Mouse (Mus musculus) ES-Bruce4 (cell line): ENCODE results near the gene Mylpf. TPM values are rescaled to one million over a fixed set of nuclear protein-coding genes. Genes with fewer than 3 reads are reported as not detected.

Source experiments
- H3K27ac ChIP-seq: 2 replicates; pipeline ENCODE4 v1.5.1; 2012; ENCODE audit warnings: low read length, inconsistent platforms; ENCODE audit not compliant: insufficient read depth
- H3K27me3 ChIP-seq: 2 replicates; pipeline ENCODE4 v1.6.1; 2012; ENCODE audit warnings: mild to moderate bottlenecking, low read length, inconsistent platforms; ENCODE audit not compliant: control insufficient read depth, poor library complexity, insufficient read depth, severe bottlenecking
- H3K36me3 ChIP-seq: 2 replicates; pipeline ENCODE4 v1.6.1; 2012; ENCODE audit warnings: inconsistent platforms, mild to moderate bottlenecking, low read length, moderate library complexity; ENCODE audit not compliant: control insufficient read depth, poor library complexity, insufficient read depth, severe bottlenecking
- H3K4me1 ChIP-seq: one replicate; pipeline ENCODE4 v1.8.1; 2011; ENCODE audit warnings: low read length; ENCODE audit not compliant: control insufficient read depth, insufficient read depth
- H3K4me3 ChIP-seq: 2 replicates; pipeline ENCODE4 v1.5.1; 2011; ENCODE audit warnings: low read depth, mild to moderate bottlenecking, low read length
- H3K9ac ChIP-seq: 2 replicates; pipeline ENCODE4 v1.6.1; 2012; ENCODE audit warnings: low read depth, mild to moderate bottlenecking, inconsistent platforms; ENCODE audit not compliant: poor library complexity, severe bottlenecking
- H3K9me3 ChIP-seq: replicated peaks from 2 replicates; pipeline ENCODE4 v1.6.1; 2012; ENCODE audit warnings: mild to moderate bottlenecking, low read length, inconsistent platforms; ENCODE audit not compliant: control insufficient read depth, poor library complexity, insufficient read depth, severe bottlenecking
- CTCF ChIP-seq: IDR thresholded peaks from one replicate; pipeline ENCODE4 v1.8.1; 2011; ENCODE audit warnings: low read depth, low read length
- EP300 ChIP-seq: IDR thresholded peaks from 2 replicates; pipeline ENCODE4 v1.6.1; 2011; ENCODE audit warnings: low read depth, low read length; ENCODE audit not compliant: insufficient read depth
- POLR2A ChIP-seq: IDR thresholded peaks from one replicate; pipeline ENCODE4 v1.8.1; 2011; ENCODE audit warnings: low read length; ENCODE audit not compliant: insufficient read depth
- polyA plus RNA-seq: library from polyadenylated mRNA; stranded (reverse); fragments of >200 nt; gene quantifications from 2 replicates; pipeline ENCODE4 v1.2.4, GENCODE M21; 2011; ENCODE audit warnings: low read depth; ENCODE audit not compliant: missing spikeins, insufficient read depth, insufficient read length

Gene Mylpf
- polyA plus RNA-seq, 1 experiment, result 278 TPM

DNA sequence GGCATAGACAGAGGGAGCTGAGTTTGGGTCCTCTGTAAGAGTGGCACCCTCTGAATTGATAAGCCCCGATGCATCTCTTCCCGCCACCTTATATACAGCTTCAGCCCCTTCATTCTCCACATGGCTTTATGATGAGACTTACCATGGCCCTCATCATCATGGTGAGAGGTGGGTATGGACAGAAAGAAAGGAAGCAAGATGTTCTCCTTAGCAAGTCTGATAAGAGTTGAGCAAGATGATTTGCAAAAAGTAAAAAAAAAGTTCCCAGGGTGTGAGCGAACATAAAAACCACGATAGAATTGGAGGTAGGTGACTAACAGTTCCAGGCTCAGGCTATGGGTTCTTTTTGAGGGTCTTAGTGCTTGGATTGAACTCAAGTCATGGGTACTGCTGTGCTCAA lies 10.0 kb downstream of the Mylpf start:
- Histone ChIP-seq H3K4me1 (no peaks in the 10 kb centered on the region), H3K9ac (peak overlapping the region; percentile 61), H3K27me3 (no peaks in the 10 kb centered on the region), H3K4me3 (peak overlapping the region; percentile 61), H3K36me3 (peaks cover 4% of the 10 kb centered on the region; the same call in 1 of the 2 replicates), H3K9me3 (no peaks in the 10 kb centered on the region), H3K27ac (peak overlapping the region; percentile 62)
- no peak for TF ChIP-seq EP300

DNA sequence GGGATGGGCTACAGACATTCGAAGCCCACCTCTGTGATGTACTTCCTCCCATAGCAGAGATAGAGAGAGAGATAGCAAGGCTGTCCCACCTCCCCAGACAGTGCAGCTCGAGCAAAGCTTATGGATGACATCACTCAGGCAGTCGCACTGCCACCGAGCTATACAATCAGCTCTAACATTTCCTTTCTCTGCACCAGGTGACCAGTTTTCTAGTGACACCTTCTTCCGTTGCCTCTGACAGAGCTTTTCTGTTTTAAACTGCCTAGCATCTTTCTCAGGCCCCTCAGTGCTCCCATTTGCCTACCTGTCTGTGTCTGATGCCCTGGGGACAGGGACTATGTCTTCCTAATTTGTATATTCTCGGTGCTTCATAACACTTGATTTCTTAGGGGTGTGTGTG lies 11.8 kb downstream of the Mylpf start:
- Histone ChIP-seq H3K9ac (no peak overlapping the region), H3K27me3 (no peaks in the 10 kb centered on the region), H3K27ac (peak overlapping the region; percentile 69), H3K36me3 (no peaks in the 10 kb centered on the region), H3K4me1 (peaks cover 1% of the 10 kb centered on the region), H3K4me3 (no peak overlapping the region), H3K9me3 (no peaks in the 10 kb centered on the region)
- no peak for TF ChIP-seq POLR2A
- TF ChIP-seq CTCF, result no peak
- TF ChIP-seq EP300, result no peak

DNA sequence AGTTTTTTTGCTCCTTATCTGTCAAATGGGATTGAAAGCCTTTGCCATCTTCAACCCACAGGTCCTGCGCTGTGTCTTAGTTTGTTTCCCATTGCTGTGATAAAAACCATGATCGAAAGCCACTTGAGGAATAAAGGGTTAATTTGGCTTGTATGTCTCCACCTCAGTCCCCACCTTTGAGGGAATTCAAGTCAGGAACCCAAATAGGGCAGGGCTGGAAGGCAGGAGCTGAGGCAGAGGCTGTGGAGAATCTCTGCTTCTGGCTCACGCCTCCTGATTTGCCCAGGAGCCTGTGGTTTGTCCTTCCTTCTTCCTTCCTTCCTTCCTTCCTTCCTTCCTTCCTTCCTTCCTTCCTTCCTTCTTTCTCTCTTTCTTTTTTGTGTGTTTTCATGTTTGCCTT lies 14.4 kb downstream of the Mylpf start:
- Histone ChIP-seq H3K27ac (peak overlapping the region; percentile 99), H3K9me3 (no peaks in the 10 kb centered on the region), H3K9ac (peak overlapping the region; percentile 46), H3K4me3 (no peak overlapping the region), H3K27me3 (no peaks in the 10 kb centered on the region), H3K4me1 (peaks cover 7% of the 10 kb centered on the region), H3K36me3 (no peaks in the 10 kb centered on the region)
- no peak for TF ChIP-seq POLR2A
- no peak for TF ChIP-seq CTCF
- TF ChIP-seq EP300, result 0 out of 2 replicates have a peak, but pooled peaks have one; percentile 37

DNA sequence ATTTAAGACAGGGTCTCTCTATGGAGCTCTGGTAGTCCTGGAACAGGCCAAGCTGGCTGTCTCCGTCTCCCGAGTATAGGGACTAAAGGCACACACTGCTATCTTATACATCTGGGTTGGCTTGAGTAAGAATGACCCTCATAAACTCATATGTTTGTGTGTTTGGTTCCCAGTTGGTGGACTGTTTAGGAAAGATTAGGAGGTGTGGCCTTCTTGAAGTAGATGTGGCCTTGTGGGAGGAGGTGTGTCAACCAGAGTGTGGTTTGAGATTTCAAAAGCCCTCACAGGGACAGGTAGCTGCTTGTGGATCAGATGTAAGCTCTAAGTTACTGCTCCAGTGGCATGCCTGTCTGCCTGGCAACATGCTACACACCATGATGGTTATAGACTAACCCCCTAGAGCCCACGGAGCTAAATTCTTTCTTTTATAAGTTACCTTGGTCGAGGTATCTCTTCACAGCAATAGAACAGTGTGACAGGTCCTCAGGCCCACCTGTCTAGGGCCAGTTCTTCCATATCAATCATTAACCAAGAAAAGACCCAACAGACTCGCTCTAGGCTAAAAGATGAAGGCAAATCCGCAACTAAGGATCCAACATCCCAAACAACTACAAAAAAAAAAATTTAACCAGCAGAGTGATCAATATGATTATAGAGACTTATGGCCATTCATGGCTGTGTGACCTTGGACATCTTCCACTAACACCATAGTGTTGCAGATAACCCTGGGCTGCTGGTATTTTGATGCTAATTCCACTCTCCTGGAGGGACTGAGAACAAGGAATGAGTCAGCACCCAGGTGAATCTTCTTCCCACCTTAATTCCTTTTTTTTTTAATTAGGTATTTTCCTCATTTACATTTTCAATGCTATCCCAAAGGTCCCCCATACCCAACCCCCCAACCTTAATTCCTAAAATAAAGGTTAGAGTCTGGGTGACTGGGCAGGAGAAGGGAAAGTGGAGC lies 15.1 kb downstream of the Mylpf start:
- TF ChIP-seq CTCF (no peak), EP300 (peak; percentile 70; the same call in 1 of the 2 replicates)
- H3K27ac ChIP-seq, result peak overlapping the region; percentile 99
- no peaks in the 10 kb centered on the region for H3K9me3 ChIP-seq
- H3K4me1 ChIP-seq, result peaks cover 7% of the 10 kb centered on the region
- peak overlapping the region; percentile 52 for H3K9ac ChIP-seq
- no peaks in the 10 kb centered on the region for H3K27me3 ChIP-seq
- H3K4me3 ChIP-seq, result peak overlapping the region; percentile 12; the same call in 1 of the 2 replicates
- no peaks in the 10 kb centered on the region for H3K36me3 ChIP-seq

DNA sequence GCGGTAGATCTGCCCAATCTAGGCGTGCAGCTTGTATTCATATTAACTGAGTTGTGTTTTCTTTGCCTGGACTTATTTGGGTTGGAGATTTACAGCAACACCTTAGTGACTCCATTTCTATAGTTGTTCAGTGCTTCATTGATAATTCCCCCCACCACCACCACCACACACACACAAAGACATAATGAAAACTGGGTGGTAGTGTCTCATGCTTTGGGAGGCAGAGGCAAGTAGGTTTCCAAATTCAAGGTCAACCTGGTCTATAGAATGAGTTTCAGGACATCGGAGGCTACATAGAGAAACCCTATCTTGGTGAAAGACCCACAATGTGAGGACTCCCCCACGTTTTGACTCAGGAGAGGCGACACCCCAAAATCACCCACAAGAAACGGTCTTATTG lies 15.9 kb downstream of the Mylpf start:
- Histone ChIP-seq H3K36me3 (0 out of 2 replicates have a peak, but pooled peaks cover 2% of the 10 kb centered on the region), H3K9me3 (no peaks in the 10 kb centered on the region), H3K9ac (peak overlapping the region; percentile 52), H3K27me3 (no peaks in the 10 kb centered on the region), H3K27ac (peak overlapping the region; percentile 99), H3K4me3 (peak overlapping the region; percentile 18; the same call in 1 of the 2 replicates), H3K4me1 (peaks cover 7% of the 10 kb centered on the region)
- no peak for TF ChIP-seq POLR2A
